Comparison of ENCODE assay signal across 7 mouse cellular contexts in the genomic region with DNA sequence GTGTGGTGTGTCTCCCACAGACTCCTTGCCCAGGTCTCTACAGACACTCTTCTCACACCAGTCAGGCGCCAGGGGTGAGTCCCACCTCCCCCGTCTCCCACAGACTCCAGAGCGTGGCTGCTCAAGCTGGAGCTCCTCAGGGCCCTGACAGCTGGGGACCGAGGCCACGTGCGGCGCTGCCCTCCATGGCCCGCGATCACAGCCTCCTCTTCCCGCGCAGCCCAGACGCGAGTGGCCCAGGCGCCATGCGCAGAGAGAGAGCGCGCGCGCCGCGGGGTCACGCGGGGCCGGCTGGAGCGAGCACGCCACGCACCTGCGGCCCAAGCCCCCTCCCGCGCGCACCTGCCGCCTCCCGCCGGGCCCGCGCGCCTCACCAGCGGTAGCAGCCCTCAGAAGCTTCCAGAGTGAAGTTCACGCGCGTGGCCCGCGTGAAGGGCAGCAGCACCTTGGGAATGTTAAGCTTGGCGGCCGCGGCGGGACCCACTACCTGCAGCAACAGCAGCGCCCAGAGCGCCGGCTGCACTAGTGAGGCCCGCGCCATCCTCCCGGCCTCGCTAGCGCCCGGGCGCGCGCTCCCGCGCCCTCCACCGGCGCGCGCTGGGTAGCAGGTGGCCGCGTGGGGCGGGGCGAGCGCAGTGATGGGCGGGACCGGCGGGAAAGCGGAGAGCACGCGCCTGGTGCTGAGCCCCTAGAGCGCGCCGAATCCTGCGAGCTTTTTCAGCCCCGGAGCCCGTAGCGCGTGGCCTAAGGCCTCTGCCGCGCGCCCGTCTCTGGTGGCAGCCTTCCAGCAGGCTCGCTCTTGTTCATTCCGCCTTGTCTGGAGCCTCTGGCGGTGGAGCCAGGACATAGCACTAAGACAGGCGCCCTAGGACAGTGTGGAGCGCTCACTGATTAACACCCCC. TPM values are rescaled to one million over a fixed set of nuclear protein-coding genes. Genes with fewer than 3 reads are reported as not detected.
A peak's percentile ranks its signal among the peaks of the same experiment; 100 is the strongest.
DNase-seq lines count a peak whose midpoint lies in the region; ATAC-seq lines count a peak whose summit lies in the region.

A gene (minus strand): TSS at position 586 of the 902 bp plus-strand sequence.

- H3K4me2 ChIP-seq in midbrain, embryonic 13.5 days (replicated peaks), result peak within 1 kb of the TSS; percentile 86

- H3K27ac ChIP-seq in embryonic facial prominence, embryonic 10.5 days (replicated peaks), result peak within 1 kb of the TSS; percentile 83
- H3K27ac ChIP-seq in limb, embryonic 10.5 days, result peak within 1 kb of the TSS; percentile 85
- peak within 1 kb of the TSS; percentile 85 for H3K27ac ChIP-seq in midbrain, embryonic 13.5 days

- peak; percentile 89 for ATAC-seq in granulocyte monocyte progenitor cell, adult 5-6 weeks (replicated peaks; ENCODE audit: poor library complexity, severe bottlenecking)
- ATAC-seq in midbrain, embryonic 13.5 days, result peak; percentile 99

- peaks cover 35% of the 10 kb centered on the region for H3K4me1 ChIP-seq in embryonic facial prominence, embryonic 10.5 days
- peaks cover 21% of the 10 kb centered on the region for H3K4me1 ChIP-seq in limb, embryonic 10.5 days
- H3K4me1 ChIP-seq in midbrain, embryonic 13.5 days (replicated peaks), result peaks cover 32% of the 10 kb centered on the region

- H3K9me3 ChIP-seq in embryonic facial prominence, embryonic 10.5 days, result peaks cover 4% of the 10 kb centered on the region; the same call in 1 of the 2 replicates
- H3K9me3 ChIP-seq in limb, embryonic 10.5 days (replicated peaks), result no peaks in the 10 kb centered on the region
- H3K9me3 ChIP-seq in midbrain, embryonic 13.5 days, result no peaks in the 10 kb centered on the region

- H3K4me3 ChIP-seq in embryonic facial prominence, embryonic 10.5 days, result peak within 1 kb of the TSS; percentile 69
- peak within 1 kb of the TSS; percentile 74 for H3K4me3 ChIP-seq in limb, embryonic 10.5 days
- peak within 1 kb of the TSS; percentile 65 for H3K4me3 ChIP-seq in midbrain, embryonic 13.5 days (replicated peaks)

- WGBS in embryonic facial prominence, embryonic 10.5 days, result under 1% methylated on average over 93 of the region's 93 CpGs
- under 1% methylated on average over 93 of the region's 93 CpGs for WGBS in limb, embryonic 10.5 days
- WGBS in midbrain, embryonic 13.5 days, result under 1% methylated on average over 93 of the region's 93 CpGs

- peak; percentile 96 for DNase-seq in adrenal gland, postnatal 10 days
- DNase-seq in embryonic facial prominence, embryonic 10.5 days (ENCODE audit: low spot score), result peak; percentile 91
- peak; percentile 96 for DNase-seq in kidney, adult 11 months
- peak; percentile 88 for DNase-seq in limb, embryonic 10.5 days (ENCODE audit: low spot score)
- peak; percentile 82 for DNase-seq in spleen, adult 12 weeks (ENCODE audit: low spot score)

- peak within 1 kb of the TSS; percentile 84 for H3K9ac ChIP-seq in midbrain, embryonic 13.5 days (replicated peaks)

- peaks cover 40% of the 10 kb centered on the region for H3K27me3 ChIP-seq in embryonic facial prominence, embryonic 10.5 days (replicated peaks; ENCODE audit: low read depth, poor library complexity, severe bottlenecking)
- peaks cover 37% of the 10 kb centered on the region for H3K27me3 ChIP-seq in limb, embryonic 10.5 days (ENCODE audit: low read depth, poor library complexity, severe bottlenecking)
- no peaks in the 10 kb centered on the region for H3K27me3 ChIP-seq in midbrain, embryonic 13.5 days

- no peaks in the 10 kb centered on the region for H3K36me3 ChIP-seq in embryonic facial prominence, embryonic 10.5 days (replicated peaks)
- no peaks in the 10 kb centered on the region for H3K36me3 ChIP-seq in limb, embryonic 10.5 days
- no peaks in the 10 kb centered on the region for H3K36me3 ChIP-seq in midbrain, embryonic 13.5 days

RNA-seq across cellular contexts. Expression of the gene that starts here (rescaled TPM):
- 10 to 100 TPM; 10.1 to 18.0 TPM for total RNA-seq in adrenal gland, postnatal 10 days (2021)
- 15.8 and 17.3 TPM in 2 replicates for polyA plus RNA-seq in embryonic facial prominence, embryonic 10.5 days (2016; fragmentation: Nextera tagmentation; extraction: Ambion mirVana)
- total RNA-seq in granulocyte monocyte progenitor cell, adult 5-6 weeks (2014; fragmentation: Nextera tagmentation), result 209 and 244 TPM in 2 replicates
- 201 and 270 TPM in 2 replicates for total RNA-seq in granulocyte monocyte progenitor cell, adult 5-6 weeks (2017)
- 7.2 and 10.7 TPM in 2 replicates for polyA plus RNA-seq in limb, embryonic 10.5 days (2016; fragmentation: Nextera tagmentation; extraction: Ambion mirVana)
- 17.3 and 18.8 TPM in 2 replicates for polyA plus RNA-seq in midbrain, embryonic 13.5 days (2015; fragmentation: Nextera tagmentation; extraction: Ambion mirVana)

Comparison
In these comparisons a context has a peak if more than half of its experiments do, and no peak if none do; other contexts are left out.
1. Peak in every context shown above with its lines: DNase-seq, ATAC-seq, H3K4me3 ChIP-seq and H3K27ac ChIP-seq.
2. RNA of the gene that starts here (total RNA-seq): 201 to 270 TPM in granulocyte monocyte progenitor cell, adult 5-6 weeks; 10.1 to 18.0 TPM in adrenal gland, postnatal 10 days; every median in the first group is over 10 times any median in the second.